Mouse (Mus musculus): ENCODE data around the gene Tut1.

The Tut1 gene

GRCm38 (mm10) chr19:8953135-8954039, at the start of gene Tut1:
Gene Tut1 (plus strand): TSS chr19:8953847.
- peak; percentile 99 for DNase-seq (ENCODE audit: low read depth)

GRCm38 (mm10) chr19:8908531-8908930, 45.1 kb upstream of the Tut1 start:
- DNase-seq (ENCODE audit: low read depth) = no peak

GRCm38 (mm10) chr19:8911810-8912209, 41.8 kb upstream of the Tut1 start:
- DNase-seq (ENCODE audit: low read depth) = no peak

- DNase-seq (ENCODE audit: low read depth) = no peak
Observed at GRCm38 (mm10) chr19:8914212-8914611, 39.4 kb upstream of the Tut1 start.

GRCm38 (mm10) chr19:8919000-8919399, 34.6 kb upstream of the Tut1 start:
- DNase-seq (ENCODE audit: low read depth) = no peak

GRCm38 (mm10) chr19:8919684-8920072, 34.0 kb upstream of the Tut1 start:
- no peak for DNase-seq (ENCODE audit: low read depth)

- DNase-seq (ENCODE audit: low read depth) = peak; percentile 83
Observed at GRCm38 (mm10) chr19:8920073-8920736, 33.4 kb upstream of the Tut1 start, which contains the start of gene B3gat3. Gene B3gat3 (plus strand): TSS chr19:8920374.

GRCm38 (mm10) chr19:8920836-8921291, 32.8 kb upstream of the Tut1 start:
- no peak for DNase-seq (ENCODE audit: low read depth)

- no peak for DNase-seq (ENCODE audit: low read depth)
Observed at GRCm38 (mm10) chr19:8921741-8922140, 31.9 kb upstream of the Tut1 start.

GRCm38 (mm10) chr19:8926766-8927165, 26.9 kb upstream of the Tut1 start:
- DNase-seq (ENCODE audit: low read depth) = no peak

GRCm38 (mm10) chr19:8927891-8928525, 25.6 kb upstream of the Tut1 start:
- no peak for DNase-seq (ENCODE audit: low read depth)

GRCm38 (mm10) chr19:8928689-8929223, 24.9 kb upstream of the Tut1 start:
- no peak for DNase-seq (ENCODE audit: low read depth)

- peak; percentile 56 for DNase-seq (ENCODE audit: low read depth)
Observed at GRCm38 (mm10) chr19:8929224-8930088, 24.2 kb upstream of the Tut1 start, which contains the start of the genes Rom1 and Eml3. Gene Rom1 (minus strand): TSS chr19:8929356. Gene Eml3 (plus strand): TSS chr19:8929552.

- no peak for DNase-seq (ENCODE audit: low read depth)
Observed at GRCm38 (mm10) chr19:8930117-8930516, 23.5 kb upstream of the Tut1 start.

GRCm38 (mm10) chr19:8930771-8931170, 22.9 kb upstream of the Tut1 start:
- DNase-seq (ENCODE audit: low read depth) = no peak

GRCm38 (mm10) chr19:8936736-8937135, 16.9 kb upstream of the Tut1 start:
- DNase-seq (ENCODE audit: low read depth) = no peak

- DNase-seq (ENCODE audit: low read depth) = no peak
Observed at GRCm38 (mm10) chr19:8940526-8941133, 13.0 kb upstream of the Tut1 start.

- no peak for DNase-seq (ENCODE audit: low read depth)
Observed at GRCm38 (mm10) chr19:8941136-8941514, 12.5 kb upstream of the Tut1 start.

GRCm38 (mm10) chr19:8941515-8942217, 12.0 kb upstream of the Tut1 start, which contains the start of gene Mta2:
Gene Mta2 (plus strand): TSS chr19:8941875.
- peak; percentile 91 for DNase-seq (ENCODE audit: low read depth)
